Mouse (Mus musculus): ENCODE data around the gene Gm21958. TPM values are rescaled to one million over a fixed set of nuclear protein-coding genes. Genes with fewer than 3 reads are reported as not detected.
"Not testable (repeated sequence)": the region's sequence is repeated elsewhere in the genome, so short reads cannot be mapped to it uniquely, and the experiment has no call there.

The Gm21958 gene
- total RNA-seq, 2 experiments from 2014 or later, result not detected

- no peak for DNase-seq
- intact Hi-C loops (cut with DNase I), result no loop called here
Observed at GRCm38 (mm10) chr3:54725344-54725743, 11.2 kb upstream of the Gm21958 start.

- intact Hi-C loops (cut with DNase I), result no loop called here
- DNase-seq, result no peak
Observed at GRCm38 (mm10) chr3:54723741-54724500, 9.8 kb upstream of the Gm21958 start.

- intact Hi-C loops (cut with DNase I), result no loop called here
- no peak for DNase-seq
Observed at GRCm38 (mm10) chr3:54718947-54719346, 4.8 kb upstream of the Gm21958 start.

- intact Hi-C loops (cut with DNase I), result no loop called here
- no peak for DNase-seq
Observed at GRCm38 (mm10) chr3:54717348-54717747, 3.2 kb upstream of the Gm21958 start.

GRCm38 (mm10) chr3:54715461-54715860 lies 1.3 kb upstream of the Gm21958 start:
- intact Hi-C loops (cut with DNase I), result no loop called here
- no peak for DNase-seq

- intact Hi-C loops (cut with DNase I), result no loop called here
- no peak for DNase-seq
Observed at GRCm38 (mm10) chr3:54708972-54709371, 5.2 kb downstream of the Gm21958 start.

GRCm38 (mm10) chr3:54704106-54704505 lies 10.0 kb downstream of the Gm21958 start:
- intact Hi-C loops (cut with DNase I); DNase-seq: not testable (repeated sequence)

GRCm38 (mm10) chr3:54699759-54700301 lies 14.3 kb downstream of the Gm21958 start:
- intact Hi-C loops (cut with DNase I), result loop anchor here (10.0 kb wide), 1 partner anchor 835 kb away; the partner anchor contains the start of gene Ufm1

GRCm38 (mm10) chr3:54693056-54693415 lies 21.1 kb downstream of the Gm21958 start:
- DNase-seq, result no peak
- intact Hi-C loops (cut with DNase I), result loop anchor here (2.0 to 10.0 kb wide), 2 partner anchors 42 to 828 kb away; partner anchors contain the start of genes Alg5, Exosc8 and Ufm1

More at GRCm38 (mm10) chr3:54699759-54700301, 14.3 kb downstream of the Gm21958 start:
- no peak for DNase-seq

GRCm38 (mm10) chr3:54692202-54693055 lies 21.7 kb downstream of the Gm21958 start, which contains the start of gene Supt20:
Gene Supt20, plus strand, starts transcription at chr3:54692807.
- intact Hi-C loops (cut with DNase I), result loop anchor here (2.0 to 10.0 kb wide), 2 partner anchors 42 to 828 kb away; partner anchors contain the start of genes Alg5, Exosc8 and Ufm1
- peak; percentile 92 to 93 for DNase-seq

GRCm38 (mm10) chr3:54689091-54689490 lies 25.1 kb downstream of the Gm21958 start:
- DNase-seq, result no peak
- intact Hi-C loops (cut with DNase I), result loop anchor here (2.0 to 10.0 kb wide), 2 partner anchors 336 to 954 kb away; no protein-coding TSS in a partner anchor

GRCm38 (mm10) chr3:54687245-54687644 lies 26.9 kb downstream of the Gm21958 start:
- DNase-seq, result no peak
- intact Hi-C loops (cut with DNase I), result loop anchor here (10.0 kb wide), 1 partner anchor 952 kb away; no protein-coding TSS in a partner anchor

GRCm38 (mm10) chr3:54685202-54685601 lies 29.0 kb downstream of the Gm21958 start:
- intact Hi-C loops (cut with DNase I), result loop anchor here (10.0 kb wide), 1 partner anchor 950 kb away; no protein-coding TSS in a partner anchor

GRCm38 (mm10) chr3:54681310-54682204 lies 32.6 kb downstream of the Gm21958 start:
- no peak for DNase-seq
- intact Hi-C loops (cut with DNase I), result loop anchor here (10.0 kb wide), 1 partner anchor 947 kb away; no protein-coding TSS in a partner anchor

More at GRCm38 (mm10) chr3:54685202-54685601, 29.0 kb downstream of the Gm21958 start:
- DNase-seq, result no peak

- DNase-seq, result no peak
- intact Hi-C loops (cut with DNase I), result no loop called here
Observed at GRCm38 (mm10) chr3:54676818-54677217, 37.3 kb downstream of the Gm21958 start.

GRCm38 (mm10) chr3:54672557-54673529 lies 41.3 kb downstream of the Gm21958 start:
- intact Hi-C loops (cut with DNase I), result loop anchor here (2.0 kb wide), 1 partner anchor 320 kb away; no protein-coding TSS in a partner anchor
- DNase-seq, result peak; percentile 23 to 65

GRCm38 (mm10) chr3:54672111-54672510 lies 42.0 kb downstream of the Gm21958 start:
- intact Hi-C loops (cut with DNase I), result loop anchor here (2.0 kb wide), 1 partner anchor 319 kb away; no protein-coding TSS in a partner anchor
- no peak for DNase-seq

GRCm38 (mm10) chr3:54669559-54669958 lies 44.6 kb downstream of the Gm21958 start:
- intact Hi-C loops (cut with DNase I), result no loop called here
- DNase-seq, result no peak

Measured in heart, postnatal 14 days (tissue).